ENCODE assay signal across 35 mouse cellular contexts in the genomic region with DNA sequence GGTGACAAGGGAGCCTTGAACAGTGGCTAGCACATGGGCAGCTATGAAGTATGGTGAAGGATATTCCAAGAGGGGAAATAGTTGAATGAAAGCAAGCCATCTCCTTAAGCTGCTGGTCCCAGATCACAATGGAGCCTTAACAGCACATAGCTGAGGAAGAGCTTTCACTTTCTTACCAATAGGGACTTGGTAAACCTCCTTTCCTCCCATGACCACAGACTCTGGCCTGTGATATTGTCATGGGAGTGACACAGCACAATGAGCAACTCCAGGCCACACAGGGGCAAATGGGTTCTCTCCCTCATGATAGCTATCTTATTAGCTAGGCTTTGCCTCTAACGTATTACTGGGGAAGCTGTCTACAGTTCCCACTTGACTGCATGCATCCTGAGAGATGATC.
"Had no signal": no experiment of that assay in that cellular context is flagged by ENCODE, and none has a peak within 500 bp of the region (broad histone marks: within the 10 kb centered on the region; RNA-seq: fewer than 3 reads in every experiment).

No protein-coding gene starts in this region.

- DNase-seq: heart, postnatal 10 days; heart, postnatal 14 days; heart, postnatal 36 days; heart, postnatal 4 days; kidney, adult 11 months; kidney, adult 2 months; kidney, adult 8-10 months; kidney, adult 9 months; kidney, postnatal 10 days; kidney, postnatal 14 days; kidney, postnatal 25 days; kidney, postnatal 36 days; kidney, postnatal 4 days; layer of hippocampus, adult 9-11 months; layer of hippocampus, postnatal 36 days had no signal

- H3K36me3 ChIP-seq: heart, embryonic 10.5 days; heart, embryonic 12.5 days; heart, embryonic 13.5 days; heart, embryonic 15.5 days; hindbrain, embryonic 10.5 days; hindbrain, embryonic 12.5 days; hindbrain, embryonic 13.5 days; hindbrain, embryonic 15.5 days; intestine, embryonic 15.5 days; kidney, embryonic 15.5 days had no signal

- H3K4me3 ChIP-seq: heart, embryonic 10.5 days; heart, embryonic 12.5 days; heart, embryonic 13.5 days; heart, embryonic 15.5 days; hindbrain, embryonic 10.5 days; hindbrain, embryonic 12.5 days; hindbrain, embryonic 13.5 days; hindbrain, embryonic 15.5 days; intestine, embryonic 15.5 days; kidney, embryonic 15.5 days; layer of hippocampus, adult 2 months; left cerebral cortex, adult 2 months had no signal

- ATAC-seq: hindbrain, embryonic 16.5 days; hindbrain, postnatal 0 days; inflammation-experienced regulatory T-cells, adult 6 months; intestine, embryonic 15.5 days; intestine, embryonic 16.5 days; intestine, postnatal 0 days had no signal

- H3K4me1 ChIP-seq: heart, embryonic 10.5 days; hindbrain, embryonic 10.5 days; intestine, embryonic 15.5 days had no signal

- H3K27ac ChIP-seq: heart, embryonic 10.5 days; heart, embryonic 13.5 days; heart, embryonic 15.5 days; hindbrain, embryonic 10.5 days; hindbrain, embryonic 12.5 days; hindbrain, embryonic 13.5 days; hindbrain, embryonic 14.5 days; hindbrain, embryonic 15.5 days; hindbrain, postnatal 0 days; intestine, embryonic 15.5 days; kidney, embryonic 15.5 days; kidney, postnatal 0 days; layer of hippocampus, adult 2 months; left cerebral cortex, adult 2 months had no signal

- H3K4me2 ChIP-seq: heart, embryonic 11.5 days; heart, embryonic 12.5 days; heart, embryonic 13.5 days; heart, embryonic 15.5 days; hindbrain, embryonic 12.5 days; hindbrain, embryonic 13.5 days; hindbrain, embryonic 14.5 days; hindbrain, embryonic 15.5 days; intestine, embryonic 15.5 days; kidney, embryonic 15.5 days had no signal

- H3K27me3 ChIP-seq: heart, embryonic 12.5 days; heart, embryonic 15.5 days; hindbrain, embryonic 12.5 days; hindbrain, embryonic 13.5 days; hindbrain, embryonic 15.5 days; intestine, embryonic 15.5 days; kidney, embryonic 15.5 days had no signal

- H3K9ac ChIP-seq: heart, embryonic 12.5 days; heart, embryonic 13.5 days; heart, embryonic 15.5 days; hindbrain, embryonic 12.5 days; hindbrain, embryonic 13.5 days; hindbrain, embryonic 14.5 days; hindbrain, embryonic 15.5 days; intestine, embryonic 15.5 days; kidney, embryonic 15.5 days had no signal

- H3K9me3 ChIP-seq: heart, embryonic 10.5 days; heart, embryonic 12.5 days; heart, embryonic 13.5 days; heart, embryonic 15.5 days; hindbrain, embryonic 10.5 days; hindbrain, embryonic 12.5 days; hindbrain, embryonic 13.5 days; hindbrain, embryonic 15.5 days; intestine, embryonic 15.5 days; kidney, embryonic 15.5 days had no signal
